Mouse (Mus musculus) gastrocnemius, postnatal 36 days (tissue): ENCODE data around the gene Eml3. TPM values are rescaled to one million over a fixed set of nuclear protein-coding genes. Genes with fewer than 3 reads are reported as not detected.
A peak's percentile ranks its signal among the peaks of the same experiment; 100 is the strongest.
"Not testable (repeated sequence)": the region's sequence is repeated elsewhere in the genome, so short reads cannot be mapped to it uniquely, and the experiment has no call there.

Experiments
- DNase-seq, 2 experiments: peaks; one replicate each; pipeline ENCODE4 v3.0.0; 2022
- intact Hi-C: fragments of 180-260 bp; cut with DNase I; formaldehyde crosslinking; loops from one replicate; pipeline ENCODE4 v1.15.1; 2025
- long read RNA-seq, 2 experiments: library from polyadenylated mRNA; stranded (forward); transcript quantifications; one replicate each; pipeline ENCODE4 v2.0.0; 2021
- total RNA-seq, 2 experiments: library from RNA; stranded (reverse); gene quantifications; 2 replicates each; pipeline ENCODE4 v1.2.3; 2021

Gene Eml3
- 1 to 10 TPM; 5.1 to 7.3 TPM for total RNA-seq
- long read RNA-seq, experiment 1, partial matches to known transcripts: 0 of 2 reads
- long read RNA-seq, experiment 1, other reads (novel, unspliced or antisense): 1 of 2 reads
- long read RNA-seq, experiment 2, partial matches to known transcripts: 0 of 1 reads
- long read RNA-seq, experiment 2, other reads (novel, unspliced or antisense): 0 of 1 reads

GRCm38 (mm10) chr19:8929224-8930088, at the start of gene Eml3, which contains the start of gene Rom1:
Gene Eml3, plus strand, starts transcription at chr19:8929552.
Gene Rom1, minus strand, starts transcription at chr19:8929356.
- intact Hi-C loops: loop anchor here (2.0 kb wide), 1 partner anchor 57 kb away; no protein-coding TSS in a partner anchor
- DNase-seq: peak; percentile 93 to 96

GRCm38 (mm10) chr19:8880311-8881033, 48.9 kb upstream of the Eml3 start, which contains the start of gene Uqcc3:
Gene Uqcc3, minus strand, starts transcription at chr19:8880923.
- DNase-seq: peak; percentile 83 to 84
- intact Hi-C loops: no loop called here

GRCm38 (mm10) chr19:8881034-8881392, 48.3 kb upstream of the Eml3 start:
- intact Hi-C loops: no loop called here
- no peak for DNase-seq

- no peak for DNase-seq
- intact Hi-C loops: no loop called here
These were observed 45.7 kb upstream of the Eml3 start, which contains the start of the genes Lbhd1 and Gm49403 for GRCm38 (mm10) chr19:8883616-8884015. Gene Lbhd1, plus strand, starts transcription at chr19:8883732. Gene Gm49403, plus strand, starts transcription at chr19:8883930.

- intact Hi-C loops: no loop called here
- DNase-seq: no peak
These were observed 42.3 kb upstream of the Eml3 start for GRCm38 (mm10) chr19:8886916-8887584.

GRCm38 (mm10) chr19:8887585-8888463, 41.5 kb upstream of the Eml3 start:
- no peak for DNase-seq
- intact Hi-C loops: no loop called here

GRCm38 (mm10) chr19:8888511-8889385, 40.6 kb upstream of the Eml3 start, which contains the start of the genes 1810009A15Rik and Gm49416:
Gene 1810009A15Rik, plus strand, starts transcription at chr19:8888853.
Gene Gm49416, plus strand, starts transcription at chr19:8888926.
- intact Hi-C loops: no loop called here
- peak; percentile 86 to 93 for DNase-seq

- intact Hi-C loops: loop anchor here (5.0 kb wide), 1 partner anchor 51 kb away; no protein-coding TSS in a partner anchor
- peak; percentile 79 to 84 for DNase-seq
These were observed 36.3 kb upstream of the Eml3 start, which contains the start of gene Ints5 for GRCm38 (mm10) chr19:8892829-8893766. Gene Ints5, plus strand, starts transcription at chr19:8893005.

GRCm38 (mm10) chr19:8895397-8895960, 33.9 kb upstream of the Eml3 start:
- intact Hi-C loops: no loop called here

GRCm38 (mm10) chr19:8896231-8896630, 33.1 kb upstream of the Eml3 start:
- DNase-seq, intact Hi-C loops: not testable (repeated sequence)

More at GRCm38 (mm10) chr19:8895397-8895960, 33.9 kb upstream of the Eml3 start:
- no peak for DNase-seq

GRCm38 (mm10) chr19:8897211-8897864, 32.0 kb upstream of the Eml3 start:
- peak; percentile 33 to 53 for DNase-seq
- intact Hi-C loops: not testable (repeated sequence)

GRCm38 (mm10) chr19:8897865-8898495, 31.4 kb upstream of the Eml3 start, which contains the start of gene Ganab:
Gene Ganab, plus strand, starts transcription at chr19:8898071.
- intact Hi-C loops: no loop called here

GRCm38 (mm10) chr19:8898576-8898975, 30.8 kb upstream of the Eml3 start:
- no peak for DNase-seq
- intact Hi-C loops: no loop called here

More at GRCm38 (mm10) chr19:8897865-8898495, 31.4 kb upstream of the Eml3 start, which contains the start of gene Ganab:
- peak; percentile 89 to 93 for DNase-seq

- DNase-seq: no peak
- intact Hi-C loops: no loop called here
These were observed 30.3 kb upstream of the Eml3 start for GRCm38 (mm10) chr19:8899079-8899478.

- no peak for DNase-seq
- intact Hi-C loops: no loop called here
These were observed 25.9 kb upstream of the Eml3 start for GRCm38 (mm10) chr19:8903412-8903811.
